ENCODE assay signal across 34 mouse cellular contexts in genomic region chr2:135663785-135664184, GRCm38 (mm10). TPM values are rescaled to one million over a fixed set of nuclear protein-coding genes. Genes with fewer than 3 reads are reported as not detected.
DNase-seq lines count a peak whose midpoint lies in the region; ATAC-seq and TF ChIP-seq lines count a peak whose summit lies in the region.
"Had no signal": no experiment of that assay in that cellular context is flagged by ENCODE, and none has a peak within 500 bp of the region (broad histone marks: within the 10 kb centered on the region; RNA-seq: fewer than 3 reads in every experiment).

No protein-coding gene starts in this region.

- no peak for TF ChIP-seq POLR2A in heart, adult 2 months (IDR thresholded peaks at IDR 0.05; ENCODE audit: insufficient read depth, low read depth, low read length)

- peak; percentile 45 for TF ChIP-seq CTCF in heart, adult 2 months (IDR thresholded peaks at IDR 0.05)
- peak; percentile 23; the same call in 1 of the 2 replicates for TF ChIP-seq CTCF in lung, postnatal 0 days (IDR thresholded peaks at IDR 0.05)
- peak; percentile 16; the same call in 1 of the 2 replicates for TF ChIP-seq CTCF in stomach, postnatal 0 days (IDR thresholded peaks at IDR 0.05; ENCODE audit: low read depth)

- no peak for DNase-seq in heart, adult 2 months
- DNase-seq in heart, adult 8-10 months (ENCODE audit: low spot score), result no peak
- no peak for DNase-seq in lung, postnatal 0 days (ENCODE audit: low spot score)
- no peak for DNase-seq in lung, adult 18-20 months
- no peak for DNase-seq in ES-E14 (ENCODE audit: low read depth, low spot score)
- no peak for DNase-seq in stomach, postnatal 0 days (ENCODE audit: low spot score)
- DNase-seq in urinary bladder, adult 18-20 months (ENCODE audit: low spot score in 2 of 2), result no peak
- DNase-seq: adrenal gland, adult 2 months; cerebellum, adult 8-10 months; cerebellum, postnatal 25 days; gastrocnemius, postnatal 14 days; heart, adult 18-20 months; heart, postnatal 14 days; kidney, adult 8-10 months; kidney, postnatal 10 days; layer of hippocampus, adult 9-11 months; liver; lung, postnatal 4 days; right cerebral cortex, adult 18-20 months; spleen, adult 18-20 months; thymus, adult 18-20 months; thymus, postnatal 36 days had no signal

- intact Hi-C loops in heart, adult 2 months (cut with DNase I), result loop anchor here (5.0 kb wide), 2 partner anchors 64 to 94 kb away; no protein-coding TSS in a partner anchor

- no peak overlapping the region for H3K9ac ChIP-seq in heart, adult 2 months (ENCODE audit: low read depth, low read length)
- H3K9ac ChIP-seq in lung, postnatal 0 days (replicated peaks; ENCODE audit: low read depth), result no peak overlapping the region
- H3K9ac ChIP-seq in ES-E14 (ENCODE audit: insufficient read depth, low read depth, low read length, poor library complexity, severe bottlenecking), result no peak overlapping the region
- no peak overlapping the region for H3K9ac ChIP-seq in stomach, postnatal 0 days (ENCODE audit: low read length)
- H3K9ac ChIP-seq: embryonic facial prominence, embryonic 15.5 days; forebrain, embryonic 13.5 days; hindbrain, embryonic 15.5 days; liver, embryonic 14.5 days; lung, embryonic 15.5 days; midbrain, embryonic 12.5 days; neural tube, embryonic 15.5 days had no signal

- no peak for ATAC-seq in lung, postnatal 0 days
- no peak for ATAC-seq in stomach, postnatal 0 days (ENCODE audit: low FRiP score, low TSS enrichment)
- ATAC-seq: activated CD4-positive, CD25-positive, alpha-beta regulatory T cell, adult 4 months; forebrain, embryonic 13.5 days; inflammation-experienced regulatory T-cells, adult 6 months had no signal

- H3K4me1 ChIP-seq in heart, adult 2 months (ENCODE audit: control insufficient read depth, insufficient read depth, low read length), result peaks cover 9% of the 10 kb centered on the region
- no peaks in the 10 kb centered on the region for H3K4me1 ChIP-seq in lung, postnatal 0 days (ENCODE audit: insufficient read depth, low read depth, low read length)
- no peaks in the 10 kb centered on the region for H3K4me1 ChIP-seq in ES-E14 (ENCODE audit: control insufficient read depth in 2 of 2, insufficient read depth in 2 of 2, low read length in 2 of 2, poor library complexity in 1 of 2)
- no peaks in the 10 kb centered on the region for H3K4me1 ChIP-seq in stomach, postnatal 0 days (replicated peaks; ENCODE audit: control insufficient read depth, insufficient read depth)
- H3K4me1 ChIP-seq: embryonic facial prominence, embryonic 10.5 days; embryonic facial prominence, embryonic 15.5 days had no signal

- 86% methylated on average over 1 of the region's 1 CpGs for WGBS in heart, adult 2 months
- 77% methylated on average over 1 of the region's 1 CpGs for WGBS in lung, postnatal 0 days
- 75% methylated on average over 1 of the region's 1 CpGs for WGBS in stomach, postnatal 0 days

- no peak overlapping the region for H3K4me2 ChIP-seq in lung, postnatal 0 days (replicated peaks; ENCODE audit: low read depth, low read length)
- H3K4me2 ChIP-seq in stomach, postnatal 0 days (replicated peaks; ENCODE audit: low read depth), result no peak overlapping the region
- H3K4me2 ChIP-seq: embryonic facial prominence, embryonic 15.5 days; forebrain, embryonic 13.5 days; hindbrain, embryonic 15.5 days; lung, embryonic 15.5 days; midbrain, embryonic 12.5 days; neural tube, embryonic 15.5 days had no signal

- no peaks in the 10 kb centered on the region for H3K9me3 ChIP-seq in lung, postnatal 0 days (ENCODE audit: low read length)
- no peaks in the 10 kb centered on the region for H3K9me3 ChIP-seq in ES-E14 (ENCODE audit: control insufficient read depth, insufficient read depth, low read depth, low read length)
- H3K9me3 ChIP-seq in stomach, postnatal 0 days (ENCODE audit: control insufficient read depth, low read length), result no peaks in the 10 kb centered on the region
- H3K9me3 ChIP-seq: embryonic facial prominence, embryonic 10.5 days; embryonic facial prominence, embryonic 15.5 days; forebrain, embryonic 13.5 days; hindbrain, embryonic 15.5 days; lung, embryonic 15.5 days; midbrain, embryonic 12.5 days; neural tube, embryonic 15.5 days had no signal

- H3K27me3 ChIP-seq in heart, adult 2 months (ENCODE audit: control insufficient read depth, insufficient read depth, low read length), result no peaks in the 10 kb centered on the region
- no peaks in the 10 kb centered on the region for H3K27me3 ChIP-seq in lung, postnatal 0 days (replicated peaks; ENCODE audit: insufficient read depth, low read length)
- no peaks in the 10 kb centered on the region for H3K27me3 ChIP-seq in stomach, postnatal 0 days (ENCODE audit: control insufficient read depth, insufficient read depth, low read length)
- H3K27me3 ChIP-seq: embryonic facial prominence, embryonic 15.5 days; forebrain, embryonic 13.5 days; hindbrain, embryonic 15.5 days; lung, embryonic 15.5 days; megakaryocyte, embryonic 14.5 days; midbrain, embryonic 12.5 days; neural tube, embryonic 15.5 days had no signal

- in situ Hi-C loops in ES-E14 (cut with MboI; ENCODE audit: low sequenced_read_pairs in 2 of 2, unreplicated experiment in 2 of 2), result no loop called here

- H3K27ac ChIP-seq in heart, adult 2 months, result peak overlapping the region; percentile 91; the same call in 1 of the 2 replicates
- no peak overlapping the region for H3K27ac ChIP-seq in lung, postnatal 0 days (ENCODE audit: low read length)
- no peak overlapping the region for H3K27ac ChIP-seq in ES-E14 (ENCODE audit: insufficient read depth, low read depth, low read length, poor library complexity, severe bottlenecking)
- no peak overlapping the region for H3K27ac ChIP-seq in stomach, postnatal 0 days (replicated peaks)
- H3K27ac ChIP-seq: embryonic facial prominence, embryonic 10.5 days; embryonic facial prominence, embryonic 15.5 days; forebrain, embryonic 13.5 days; hindbrain, embryonic 10.5 days; hindbrain, embryonic 15.5 days; liver, embryonic 14.5 days; lung, embryonic 15.5 days; midbrain, embryonic 12.5 days; neural tube, embryonic 15.5 days had no signal

- TF ChIP-seq EP300 in heart, adult 2 months (IDR thresholded peaks at IDR 0.05; ENCODE audit: insufficient read depth, low read depth, low read length), result no peak
- no peak for TF ChIP-seq EP300 in lung, postnatal 0 days (IDR thresholded peaks at IDR 0.05)
- no peak for TF ChIP-seq EP300 in stomach, postnatal 0 days (optimal IDR thresholded peaks at IDR 0.05)

- peaks cover 4% of the 10 kb centered on the region for H3K79me2 ChIP-seq in heart, adult 2 months (replicated peaks; ENCODE audit: control insufficient read depth, insufficient read depth, low read length)

- H3K4me3 ChIP-seq in heart, adult 2 months, result no peak overlapping the region
- H3K4me3 ChIP-seq in lung, postnatal 0 days (ENCODE audit: low read depth, low read length), result no peak overlapping the region
- no peak overlapping the region for H3K4me3 ChIP-seq in ES-E14 (ENCODE audit: insufficient read depth in 1 of 2, low read depth in 1 of 2, low read length in 2 of 2, poor library complexity in 1 of 2, severe bottlenecking in 1 of 2)
- no peak overlapping the region for H3K4me3 ChIP-seq in stomach, postnatal 0 days (ENCODE audit: low read depth, low read length)
- H3K4me3 ChIP-seq: embryonic facial prominence, embryonic 10.5 days; embryonic facial prominence, embryonic 15.5 days; forebrain, embryonic 13.5 days; hindbrain, embryonic 10.5 days; hindbrain, embryonic 15.5 days; lung, embryonic 15.5 days; megakaryocyte, embryonic 14.5 days; midbrain, embryonic 12.5 days; neural tube, embryonic 15.5 days had no signal

- peaks cover 5% of the 10 kb centered on the region for H3K36me3 ChIP-seq in heart, adult 2 months (ENCODE audit: control insufficient read depth, insufficient read depth, low read length)
- 0 out of 2 replicates have a peak, but pooled peaks cover 3% of the 10 kb centered on the region for H3K36me3 ChIP-seq in lung, postnatal 0 days (ENCODE audit: insufficient read depth, low read length)
- no peaks in the 10 kb centered on the region; the same call in 1 of the 2 replicates for H3K36me3 ChIP-seq in ES-E14 (ENCODE audit: control insufficient read depth, insufficient read depth, low read length, poor library complexity, severe bottlenecking)
- H3K36me3 ChIP-seq in stomach, postnatal 0 days (ENCODE audit: control insufficient read depth, insufficient read depth, low read length), result no peaks in the 10 kb centered on the region
- H3K36me3 ChIP-seq: embryonic facial prominence, embryonic 15.5 days; hindbrain, embryonic 15.5 days; lung, embryonic 15.5 days; midbrain, embryonic 12.5 days; neural tube, embryonic 15.5 days had no signal

TF ChIP-seq in ES-E14, 5 proteins besides CTCF, POLR2A, EP300 and RAD21:
- no peak for TF ChIP-seq ZNF384 (IDR thresholded peaks at IDR 0.05; ENCODE audit: low read depth, low read length)
- TF ChIP-seq ZC3H11A (IDR thresholded peaks at IDR 0.05; ENCODE audit: borderline replicate concordance, low read depth, low read length), result peak; percentile 19; the same call in 1 of the 2 replicates

RNA-seq across cellular contexts. Expression of gene Plcb4, which starts 5.0 kb away (rescaled TPM):
- total RNA-seq in heart, adult 2 months (2021), result 10 to 100 TPM; 55.0 to 60.2 TPM
- 23.1 and 47.5 TPM in 2 replicates for polyA plus RNA-seq in heart, adult 2 months (2012; rRNA removed)
- total RNA-seq in heart, adult 8-10 months (2022), result 10 to 100 TPM; 45.3 to 62.2 (median 56.4) TPM
- 13.8 and 17.5 TPM in 2 replicates for polyA plus RNA-seq in lung, postnatal 0 days (2015; fragmentation: Nextera tagmentation; extraction: Ambion mirVana)
- 24.0 and 31.6 TPM in 2 replicates for total RNA-seq in ES-E14 (2012; rRNA removed)
- polyA plus RNA-seq in stomach, postnatal 0 days (2015; fragmentation: Nextera tagmentation; extraction: Ambion mirVana), result 12.9 and 14.4 TPM in 2 replicates
